Mouse (Mus musculus) CH12.LX (cell line): ENCODE data around the gene Eps8l3. TPM values are rescaled to one million over a fixed set of nuclear protein-coding genes. Genes with fewer than 3 reads are reported as not detected.

Experiments used
- DNase-seq: peaks from one replicate; pipeline ENCODE4 v3.0.0-alpha.2; 2013; ENCODE audit errors: extremely low read depth
- H3K27ac ChIP-seq: 2 replicates; pipeline ENCODE4 v1.5.1; 2012; ENCODE audit warnings: low read depth, mild to moderate bottlenecking, control low read depth, moderate library complexity; ENCODE audit not compliant: insufficient read depth
- H3K27me3 ChIP-seq: replicated peaks from 2 replicates; pipeline ENCODE3; 2012; ENCODE audit warnings: inconsistent platforms
- H3K36me3 ChIP-seq, 2 experiments: replicated peaks in 1 of 2; 2 replicates each; pipeline versions ENCODE3 to v1.6.1; 2012; ENCODE audit warnings: inconsistent platforms in 1 of 2, low read length in 1 of 2, mild to moderate bottlenecking in 1 of 2, mixed read lengths in 1 of 2, moderate library complexity in 1 of 2; ENCODE audit not compliant: control insufficient read depth in 1 of 2, insufficient read depth in 1 of 2
- H3K4me1 ChIP-seq, 2 experiments: 2 replicates each; pipeline ENCODE4 v1.6.1; 2012; ENCODE audit warnings: inconsistent platforms in 1 of 2, moderate library complexity in 1 of 2; ENCODE audit not compliant: insufficient read depth in 2 of 2, control insufficient read depth in 1 of 2
- H3K4me2 ChIP-seq: 2 replicates; pipeline ENCODE4 v1.6.1; 2012; ENCODE audit warnings: low read depth, mild to moderate bottlenecking, control low read depth; ENCODE audit not compliant: poor library complexity, insufficient read depth, severe bottlenecking
- H3K4me3 ChIP-seq, 3 experiments: fragments of 150-350 bp in 1 of 3; sonication (generic) in 1 of 3; replicated peaks in 1 of 3; 2 replicates each; pipeline versions ENCODE3 to v1.5.1; 2011 to 2012; ENCODE audit warnings: low read depth in 2 of 3, low read length in 2 of 3, mild to moderate bottlenecking in 2 of 3, moderate library complexity in 2 of 3, control low read depth in 1 of 3, improper control_type of control experiment in 1 of 3, inconsistent platforms in 1 of 3, mixed read lengths in 1 of 3; ENCODE audit not compliant: poor library complexity in 1 of 3
- H3K79me2 ChIP-seq: replicated peaks from 2 replicates; pipeline ENCODE4 v1.6.1; 2012; ENCODE audit warnings: mild to moderate bottlenecking, moderate library complexity; ENCODE audit not compliant: control insufficient read depth, poor library complexity, insufficient read depth, severe bottlenecking; ENCODE audit errors: extremely low read depth
- H3K9ac ChIP-seq: 2 replicates; pipeline ENCODE4 v1.6.1; 2012; ENCODE audit warnings: low read depth, mild to moderate bottlenecking, control low read depth, moderate library complexity; ENCODE audit not compliant: insufficient read depth
- H3K9me3 ChIP-seq: replicated peaks from 2 replicates; pipeline ENCODE3; 2012; ENCODE audit warnings: low read length, inconsistent platforms, mixed read lengths
- E2F4 ChIP-seq: IDR thresholded peaks from 2 replicates; pipeline ENCODE4 v1.6.1; 2011; ENCODE audit warnings: low read depth, low read length, improper control_type of control experiment; ENCODE audit not compliant: insufficient replicate concordance
- ELF1 ChIP-seq: IDR thresholded peaks from 2 replicates; pipeline ENCODE4 v1.6.1; 2014; ENCODE audit warnings: low read depth, mild to moderate bottlenecking, inconsistent platforms, low read length, improper control_type of control experiment
- EP300 ChIP-seq: IDR thresholded peaks from 2 replicates; pipeline ENCODE4 v1.6.1; 2011; ENCODE audit warnings: low read length, improper control_type of control experiment
- ETS1 ChIP-seq: conservative IDR thresholded peaks from 2 replicates; pipeline ENCODE4 v1.6.1; 2012; ENCODE audit warnings: low read depth, mild to moderate bottlenecking, inconsistent platforms, low read length, improper control_type of control experiment, moderate library complexity
- MAFK ChIP-seq: IDR thresholded peaks from 2 replicates; pipeline ENCODE4 v1.6.1; 2011; ENCODE audit warnings: low read length, improper control_type of control experiment; ENCODE audit not compliant: insufficient replicate concordance
- MAX ChIP-seq: IDR thresholded peaks from 2 replicates; pipeline ENCODE4 v1.6.1; 2011; ENCODE audit warnings: low read length, improper control_type of control experiment
- MXI1 ChIP-seq: IDR thresholded peaks from 2 replicates; pipeline ENCODE4 v1.6.1; 2011; ENCODE audit warnings: mild to moderate bottlenecking, low read depth, low read length, improper control_type of control experiment
- NELFE ChIP-seq: IDR thresholded peaks from 2 replicates; pipeline ENCODE4 v1.6.1; 2011; ENCODE audit warnings: low read depth, low read length, improper control_type of control experiment
- POLR2AphosphoS2 ChIP-seq: IDR thresholded peaks from 2 replicates; pipeline ENCODE4 v1.6.1; 2011; ENCODE audit warnings: low read depth, low read length, improper control_type of control experiment
- SMC3 ChIP-seq: IDR thresholded peaks from 2 replicates; pipeline ENCODE4 v1.6.1; 2011; ENCODE audit warnings: low read depth, low read length, improper control_type of control experiment
- TCF12 ChIP-seq: IDR thresholded peaks from 2 replicates; pipeline ENCODE4 v1.6.1; 2014; ENCODE audit warnings: low read depth, mild to moderate bottlenecking, inconsistent platforms, low read length, improper control_type of control experiment
- UBTF ChIP-seq: IDR thresholded peaks from 2 replicates; pipeline ENCODE4 v1.6.1; 2012; ENCODE audit warnings: low read depth, mild to moderate bottlenecking, inconsistent platforms, low read length, improper control_type of control experiment, moderate library complexity
- ZKSCAN1 ChIP-seq: IDR thresholded peaks from 2 replicates; pipeline ENCODE4 v1.6.1; 2012; ENCODE audit warnings: low read depth, inconsistent platforms, low read length, improper control_type of control experiment, borderline replicate concordance
- ZMIZ1 ChIP-seq: IDR thresholded peaks from 2 replicates; pipeline ENCODE4 v1.6.1; 2012; ENCODE audit warnings: low read depth, mild to moderate bottlenecking, inconsistent platforms, low read length, improper control_type of control experiment
- dilution Hi-C: fragments of 300-500 bp; cut with MboI; formaldehyde crosslinking; loops from 2 replicates; pipeline ENCODE4 v1.14.3; 2020; ENCODE audit warnings: low sequenced_read_pairs; ENCODE audit not compliant: extremely low pct_unique_long_range_greater_than_20kb, extremely low pct_ligation_motif_present
- in situ Hi-C: fragments of 300-500 bp; cut with MboI; formaldehyde crosslinking; loops from 3 replicates; pipeline ENCODE4 v1.14.3; 2019; ENCODE audit warnings: low sequenced_read_pairs, low pct_ligation_motif_present, low pct_unique_long_range_greater_than_20kb, mixed read lengths
- polyA plus RNA-seq: library from polyadenylated mRNA; unstranded; fragments of >175 nt; gene quantifications from 2 replicates; pipeline ENCODE4 v1.2.1, GENCODE M21; 2012; ENCODE audit warnings: low read depth; ENCODE audit not compliant: insufficient read length
- total RNA-seq, 2 experiments: library from RNA; depleted of rRNA; stranded (reverse); fragments of 300-350 nt in 1 of 2; fragments of >200 nt in 1 of 2; gene quantifications; 2 replicates each; pipeline ENCODE4 v1.2.3; 2012 to 2014

Gene Eps8l3
- total and polyA plus RNA-seq, 3 experiments, result not detected

DNA sequence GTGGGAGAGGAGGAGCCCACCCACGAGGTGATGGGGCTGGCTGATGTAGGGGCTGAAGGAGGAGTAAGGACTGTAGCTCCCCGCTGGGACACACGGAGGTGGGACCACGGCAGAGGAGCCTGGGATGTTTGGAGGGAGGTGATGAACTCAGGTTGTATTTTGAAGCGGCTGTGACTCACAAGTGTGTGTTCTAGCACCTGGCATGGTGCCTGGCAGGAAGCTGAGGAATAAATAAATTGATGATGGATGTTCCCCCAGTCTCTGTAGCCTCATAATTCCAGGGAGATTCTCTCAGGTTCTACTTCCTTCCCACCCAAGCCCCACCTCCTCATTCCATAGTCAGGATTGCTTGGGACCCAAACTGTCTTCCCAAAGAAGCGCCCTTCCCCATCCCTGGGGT, 1.8 kb upstream of the Eps8l3 start:
- H3K4me3 ChIP-seq, result no peak overlapping the region
- dilution Hi-C loops, result no loop called here
- TF ChIP-seq NELFE (no peak), ZKSCAN1 (no peak), POLR2AphosphoS2 (no peak), ETS1 (no peak), EP300 (no peak), E2F4 (no peak), SMC3 (no peak), ELF1 (no peak), MAFK (no peak), MXI1 (no peak), UBTF (no peak), ZMIZ1 (no peak)
- TF ChIP-seq, all 38 proteins: peak for 0
- DNase-seq, result no peak
- in situ Hi-C loops, result no loop called here
- H3K27ac ChIP-seq, result no peak overlapping the region
- H3K79me2 ChIP-seq, result no peaks in the 10 kb centered on the region
- no peaks in the 10 kb centered on the region for H3K9me3 ChIP-seq
- H3K4me1 ChIP-seq, result peaks cover 0 to 18% of the 10 kb centered on the region in 2 experiments; a peak in 2 of 4 replicates
- no peaks in the 10 kb centered on the region for H3K36me3 ChIP-seq
- no peak overlapping the region for H3K4me2 ChIP-seq
- H3K27me3 ChIP-seq, result no peaks in the 10 kb centered on the region
- H3K9ac ChIP-seq, result no peak overlapping the region

DNA sequence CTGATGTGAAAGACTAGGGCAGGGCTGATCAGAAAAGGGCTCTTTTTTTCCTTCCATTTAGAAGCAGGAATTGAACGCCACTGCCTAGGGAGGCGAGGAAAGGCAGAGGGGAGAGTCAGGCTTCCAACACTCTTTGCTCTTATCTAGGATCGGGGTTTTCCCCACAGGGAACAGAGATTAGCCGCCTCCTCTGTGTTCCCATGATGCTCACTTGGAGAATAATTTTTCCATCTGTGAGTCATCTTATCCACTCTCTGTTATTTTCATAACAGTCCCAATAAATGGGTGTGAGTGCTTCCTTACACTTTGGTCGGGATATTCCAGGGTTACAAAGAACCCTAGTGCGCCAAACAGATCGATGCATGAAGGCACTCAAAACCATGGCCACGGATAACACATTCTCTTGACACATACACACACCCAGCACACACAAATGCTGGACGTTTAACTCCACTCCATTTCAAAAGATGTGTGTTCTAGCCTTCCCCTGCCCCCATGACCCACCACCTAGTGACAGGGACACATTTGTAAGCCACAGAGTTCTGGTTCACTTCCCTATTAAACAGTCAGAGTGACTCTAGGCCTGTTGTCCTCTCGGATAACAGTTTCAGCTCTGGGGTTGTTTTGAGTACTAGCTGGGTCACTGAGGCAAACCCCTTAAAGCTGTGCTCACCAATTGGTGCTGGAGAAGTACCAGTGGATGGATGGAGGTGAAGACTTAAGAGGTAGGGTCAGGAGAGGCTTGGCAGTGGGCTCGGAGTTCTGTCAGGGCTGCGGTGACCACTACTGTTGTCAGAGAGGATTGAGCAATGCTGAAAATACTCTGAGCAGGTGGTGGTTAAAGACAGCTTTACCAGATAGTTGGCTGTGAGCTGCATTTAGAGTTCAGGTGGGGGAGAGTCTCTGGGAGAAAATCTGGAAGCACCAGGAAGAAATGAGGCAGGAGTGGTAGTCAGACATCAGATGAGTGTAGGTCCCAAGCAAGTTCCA, 1.0 kb downstream of the Eps8l3 start:
- H3K9me3 ChIP-seq, result no peaks in the 10 kb centered on the region
- TF ChIP-seq ETS1 (no peak), TCF12 (no peak), MAX (no peak)
- no peak overlapping the region for H3K9ac ChIP-seq
- no peaks in the 10 kb centered on the region for H3K79me2 ChIP-seq
- in situ Hi-C loops (no loop called here), dilution Hi-C loops (no loop called here)
- no peaks in the 10 kb centered on the region for H3K36me3 ChIP-seq
- H3K27ac ChIP-seq, result no peak overlapping the region
- peaks cover 8% of the 10 kb centered on the region for H3K27me3 ChIP-seq
- DNase-seq, result no peak
- H3K4me1 ChIP-seq, result peaks cover 0 to 18% of the 10 kb centered on the region in 2 experiments; a peak in 2 of 4 replicates
- H3K4me3 ChIP-seq, result no peak overlapping the region
- H3K4me2 ChIP-seq, result no peak overlapping the region
